Mouse (Mus musculus): Measurements from ENCODE around the gene Sh3rf1. TPM values are rescaled to one million over a fixed set of nuclear protein-coding genes. Genes with fewer than 3 reads are reported as not detected.
A peak's percentile ranks its signal among the peaks of the same experiment; 100 is the strongest.

Sh3rf1 gene
- polyA plus RNA-seq, 1 experiment from 2014 or later = 38.4 TPM

- no peak overlapping the region for H3K4me3 ChIP-seq (replicated peaks; ENCODE audit: low read depth, low read length)
- H3K4me2 ChIP-seq (ENCODE audit: low read length) = no peak overlapping the region
- WGBS = 7% methylated on average over 12 of the region's 12 CpGs
- ATAC-seq (ENCODE audit: low FRiP score, low TSS enrichment) (no peak), DNase-seq (peak; percentile 41)
- H3K9me3 ChIP-seq (ENCODE audit: control insufficient read depth, low read length) = no peaks in the 10 kb centered on the region
- no peak overlapping the region for H3K27ac ChIP-seq (replicated peaks; ENCODE audit: low read depth, low read length)
- H3K4me1 ChIP-seq (ENCODE audit: control insufficient read depth, insufficient read depth, low read length) = peaks cover 3% of the 10 kb centered on the region
- no peaks in the 10 kb centered on the region for H3K36me3 ChIP-seq (ENCODE audit: control insufficient read depth, insufficient read depth, low read length)
- no peak overlapping the region for H3K9ac ChIP-seq (replicated peaks; ENCODE audit: low read length)
- H3K27me3 ChIP-seq (ENCODE audit: control insufficient read depth, insufficient read depth, low read length) = no peaks in the 10 kb centered on the region
These were observed 59.8 kb downstream of the Sh3rf1 start for GRCm38 (mm10) chr8:61283169-61284081.

DNA sequence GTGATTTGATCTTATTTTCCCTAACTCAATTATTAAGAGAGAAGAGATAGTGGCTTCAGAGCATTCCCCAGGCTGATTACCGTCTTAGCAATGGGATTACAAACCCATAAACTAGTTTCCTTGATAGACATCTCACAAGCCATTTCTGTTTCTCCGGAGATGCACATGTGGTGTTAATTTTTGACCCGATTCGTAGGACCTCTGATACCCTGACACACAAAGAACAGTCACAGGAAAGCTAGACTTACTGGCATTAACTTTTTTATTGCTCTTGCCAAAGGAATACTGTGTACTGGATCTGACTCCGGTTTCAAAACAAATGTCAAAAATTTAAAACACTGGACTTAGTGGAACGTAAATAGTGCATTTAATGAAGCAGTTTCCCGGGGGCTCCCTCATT, 62.2 kb downstream of the Sh3rf1 start:
- Histone ChIP-seq H3K27ac (replicated peaks; ENCODE audit: low read depth, low read length) (no peak overlapping the region), H3K36me3 (ENCODE audit: control insufficient read depth, insufficient read depth, low read length) (no peaks in the 10 kb centered on the region), H3K4me2 (ENCODE audit: low read length) (no peak overlapping the region), H3K4me3 (replicated peaks; ENCODE audit: low read depth, low read length) (no peak overlapping the region), H3K9me3 (ENCODE audit: control insufficient read depth, low read length) (no peaks in the 10 kb centered on the region), H3K9ac (replicated peaks; ENCODE audit: low read length) (no peak overlapping the region), H3K27me3 (ENCODE audit: control insufficient read depth, insufficient read depth, low read length) (no peaks in the 10 kb centered on the region), H3K4me1 (ENCODE audit: control insufficient read depth, insufficient read depth, low read length) (peaks cover 7% of the 10 kb centered on the region)
- DNase-seq (no peak), ATAC-seq (ENCODE audit: low FRiP score, low TSS enrichment) (no peak)
- WGBS = 88% methylated on average over 7 of the region's 7 CpGs

GRCm38 (mm10) chr8:61286394-61286793, 62.7 kb downstream of the Sh3rf1 start:
- Histone ChIP-seq H3K4me1 (ENCODE audit: control insufficient read depth, insufficient read depth, low read length) (peaks cover 7% of the 10 kb centered on the region), H3K4me3 (replicated peaks; ENCODE audit: low read depth, low read length) (no peak overlapping the region), H3K36me3 (ENCODE audit: control insufficient read depth, insufficient read depth, low read length) (no peaks in the 10 kb centered on the region), H3K9me3 (ENCODE audit: control insufficient read depth, low read length) (no peaks in the 10 kb centered on the region), H3K27me3 (ENCODE audit: control insufficient read depth, insufficient read depth, low read length) (no peaks in the 10 kb centered on the region), H3K4me2 (ENCODE audit: low read length) (no peak overlapping the region), H3K9ac (replicated peaks; ENCODE audit: low read length) (no peak overlapping the region), H3K27ac (replicated peaks; ENCODE audit: low read depth, low read length) (no peak overlapping the region)
- 87% methylated on average over 7 of the region's 7 CpGs for WGBS
- DNase-seq (no peak), ATAC-seq (ENCODE audit: low FRiP score, low TSS enrichment) (no peak)

DNA sequence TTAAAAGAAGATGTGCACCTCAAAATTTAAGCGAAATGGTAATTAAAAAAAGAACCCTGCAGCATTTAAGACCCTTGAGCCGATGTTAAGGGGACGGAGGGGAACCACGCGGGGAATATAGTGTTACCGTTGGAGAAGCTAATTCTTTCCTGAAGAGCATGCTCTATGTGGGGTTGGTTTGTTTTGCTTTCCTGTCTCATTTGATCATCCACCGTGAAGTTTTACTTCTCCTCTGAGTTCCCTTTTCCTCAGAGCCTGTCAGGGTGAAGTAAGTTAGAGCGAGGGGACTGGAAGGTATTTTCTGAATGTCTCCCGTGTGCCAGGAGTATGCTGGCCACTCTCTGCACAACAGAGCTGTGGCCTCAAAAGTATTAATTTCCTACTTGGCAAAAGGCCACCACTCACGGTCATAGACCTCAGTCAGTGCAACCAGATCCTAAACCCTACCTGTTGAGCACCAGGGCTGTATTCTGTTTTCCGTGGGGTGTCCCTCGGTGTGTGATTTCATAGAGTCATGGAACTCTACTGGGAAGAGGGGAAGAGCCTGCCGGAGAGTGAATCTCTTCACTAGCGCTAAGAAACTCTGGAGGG, 63.2 kb downstream of the Sh3rf1 start:
- Histone ChIP-seq H3K27me3 (ENCODE audit: control insufficient read depth, insufficient read depth, low read length) (no peaks in the 10 kb centered on the region), H3K9ac (replicated peaks; ENCODE audit: low read length) (no peak overlapping the region), H3K27ac (replicated peaks; ENCODE audit: low read depth, low read length) (no peak overlapping the region), H3K36me3 (ENCODE audit: control insufficient read depth, insufficient read depth, low read length) (no peaks in the 10 kb centered on the region), H3K9me3 (ENCODE audit: control insufficient read depth, low read length) (no peaks in the 10 kb centered on the region), H3K4me3 (replicated peaks; ENCODE audit: low read depth, low read length) (no peak overlapping the region), H3K4me2 (ENCODE audit: low read length) (no peak overlapping the region), H3K4me1 (ENCODE audit: control insufficient read depth, insufficient read depth, low read length) (peaks cover 7% of the 10 kb centered on the region)
- 80% methylated on average over 14 of the region's 14 CpGs for WGBS
- ATAC-seq (ENCODE audit: low FRiP score, low TSS enrichment) (no peak), DNase-seq (no peak)

DNA sequence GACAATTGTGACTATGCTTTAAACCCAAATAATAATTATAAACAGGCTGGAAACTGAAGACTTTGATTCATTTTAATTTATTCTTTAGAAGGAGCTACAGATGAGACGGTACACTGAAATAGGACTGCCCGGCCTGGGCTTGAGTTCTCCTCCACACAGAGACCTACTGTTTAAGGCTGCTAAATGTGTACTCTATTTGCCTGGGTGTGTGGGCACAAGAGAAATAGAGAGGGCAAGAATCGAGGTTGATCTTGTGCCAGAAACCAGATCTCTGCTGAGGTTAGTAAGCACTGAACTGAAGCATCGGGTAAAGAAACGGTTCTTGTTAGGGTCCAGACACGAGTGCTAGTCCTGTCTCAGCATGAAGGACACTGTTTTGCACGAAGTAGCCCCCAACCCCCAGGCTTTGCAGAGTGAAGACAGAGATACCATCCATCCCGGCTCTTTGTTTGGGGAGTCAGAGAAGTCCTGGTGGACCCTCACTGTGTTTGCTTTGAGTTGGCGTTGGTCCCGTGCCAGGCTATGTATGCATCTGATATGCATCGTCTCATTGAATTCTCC, 64.4 kb downstream of the Sh3rf1 start:
- Histone ChIP-seq H3K9ac (replicated peaks; ENCODE audit: low read length) (no peak overlapping the region), H3K9me3 (ENCODE audit: control insufficient read depth, low read length) (no peaks in the 10 kb centered on the region), H3K4me1 (ENCODE audit: control insufficient read depth, insufficient read depth, low read length) (peaks cover 7% of the 10 kb centered on the region), H3K4me2 (ENCODE audit: low read length) (no peak overlapping the region), H3K27ac (replicated peaks; ENCODE audit: low read depth, low read length) (0 out of 2 replicates have a peak overlapping the region, but pooled peaks have one; percentile 20), H3K4me3 (replicated peaks; ENCODE audit: low read depth, low read length) (no peak overlapping the region), H3K27me3 (ENCODE audit: control insufficient read depth, insufficient read depth, low read length) (no peaks in the 10 kb centered on the region), H3K36me3 (ENCODE audit: control insufficient read depth, insufficient read depth, low read length) (no peaks in the 10 kb centered on the region)
- ATAC-seq (ENCODE audit: low FRiP score, low TSS enrichment) = no peak
- DNase-seq = no peak
- WGBS = 71% methylated on average over 11 of the region's 11 CpGs

- H3K36me3 ChIP-seq (ENCODE audit: control insufficient read depth, insufficient read depth, low read length) = no peaks in the 10 kb centered on the region
- ATAC-seq (ENCODE audit: low FRiP score, low TSS enrichment) = no peak
- no peaks in the 10 kb centered on the region for H3K9me3 ChIP-seq (ENCODE audit: control insufficient read depth, low read length)
- WGBS = 79% methylated on average over 7 of the region's 7 CpGs
- 0 out of 2 replicates have a peak overlapping the region, but pooled peaks have one; percentile 20 for H3K27ac ChIP-seq (replicated peaks; ENCODE audit: low read depth, low read length)
- no peaks in the 10 kb centered on the region for H3K27me3 ChIP-seq (ENCODE audit: control insufficient read depth, insufficient read depth, low read length)
- no peak for DNase-seq
- no peak overlapping the region for H3K9ac ChIP-seq (replicated peaks; ENCODE audit: low read length)
- H3K4me2 ChIP-seq (ENCODE audit: low read length) = no peak overlapping the region
- H3K4me1 ChIP-seq (ENCODE audit: control insufficient read depth, insufficient read depth, low read length) = peaks cover 7% of the 10 kb centered on the region
- no peak overlapping the region for H3K4me3 ChIP-seq (replicated peaks; ENCODE audit: low read depth, low read length)
These were observed 65.0 kb downstream of the Sh3rf1 start for GRCm38 (mm10) chr8:61288676-61289075.

GRCm38 (mm10) chr8:61295040-61295439, 71.4 kb downstream of the Sh3rf1 start:
- whole genome bisulfite sequencing = 25% methylated on average over 4 of the region's 4 CpGs
- 0 out of 2 replicates have a peak overlapping the region, but pooled peaks have one; percentile 10 for H3K4me3 ChIP-seq (replicated peaks; ENCODE audit: low read depth, low read length)
- H3K9ac ChIP-seq (replicated peaks; ENCODE audit: low read length) = no peak overlapping the region
- peak overlapping the region; percentile 44 for H3K4me2 ChIP-seq (ENCODE audit: low read length)
- H3K9me3 ChIP-seq (ENCODE audit: control insufficient read depth, low read length) = no peaks in the 10 kb centered on the region
- peak overlapping the region; percentile 49; the same call in 1 of the 2 replicates for H3K27ac ChIP-seq (replicated peaks; ENCODE audit: low read depth, low read length)
- peaks cover 13% of the 10 kb centered on the region for H3K4me1 ChIP-seq (ENCODE audit: control insufficient read depth, insufficient read depth, low read length)
- no peak for ATAC-seq (ENCODE audit: low FRiP score, low TSS enrichment)
- H3K27me3 ChIP-seq (ENCODE audit: control insufficient read depth, insufficient read depth, low read length) = no peaks in the 10 kb centered on the region
- no peaks in the 10 kb centered on the region for H3K36me3 ChIP-seq (ENCODE audit: control insufficient read depth, insufficient read depth, low read length)
- no peak for DNase-seq

- WGBS = 6% methylated on average over 12 of the region's 12 CpGs
These were observed 71.8 kb downstream of the Sh3rf1 start for GRCm38 (mm10) chr8:61295441-61295840.

More at GRCm38 (mm10) chr8:61295441-61295840, 71.8 kb downstream of the Sh3rf1 start:
- Histone ChIP-seq H3K27ac (replicated peaks; ENCODE audit: low read depth, low read length) (peak overlapping the region; percentile 49), H3K36me3 (ENCODE audit: control insufficient read depth, insufficient read depth, low read length) (no peaks in the 10 kb centered on the region), H3K4me2 (ENCODE audit: low read length) (peak overlapping the region; percentile 44), H3K9me3 (ENCODE audit: control insufficient read depth, low read length) (no peaks in the 10 kb centered on the region), H3K27me3 (ENCODE audit: control insufficient read depth, insufficient read depth, low read length) (no peaks in the 10 kb centered on the region), H3K9ac (replicated peaks; ENCODE audit: low read length) (no peak overlapping the region; the same call in 1 of the 2 replicates), H3K4me1 (ENCODE audit: control insufficient read depth, insufficient read depth, low read length) (peaks cover 13% of the 10 kb centered on the region), H3K4me3 (replicated peaks; ENCODE audit: low read depth, low read length) (0 out of 2 replicates have a peak overlapping the region, but pooled peaks have one; percentile 10)
- ATAC-seq (ENCODE audit: low FRiP score, low TSS enrichment) (peak; percentile 78), DNase-seq (peak; percentile 74)
